Mouse (Mus musculus) cortical plate, adult 2 months (tissue): ENCODE data around the gene Adora2a. TPM values are rescaled to one million over a fixed set of nuclear protein-coding genes. Genes with fewer than 3 reads are reported as not detected.
"Not testable (repeated sequence)": the region's sequence is repeated elsewhere in the genome, so short reads cannot be mapped to it uniquely, and the experiment has no call there.

Source experiments
- H3K27ac ChIP-seq: fragments of 200-500 bp; 2 replicates; pipeline ENCODE4 v1.5.1; 2012; ENCODE audit warnings: low read length, control low read depth, inconsistent platforms; ENCODE audit not compliant: insufficient read depth
- H3K4me1 ChIP-seq: fragments of 200-500 bp; 2 replicates; pipeline ENCODE4 v1.6.1; 2011; ENCODE audit warnings: low read length; ENCODE audit not compliant: control insufficient read depth, insufficient read depth
- H3K4me3 ChIP-seq: fragments of 200-500 bp; 2 replicates; pipeline ENCODE4 v1.5.1; 2011; ENCODE audit warnings: mild to moderate bottlenecking, low read length, control low read depth; ENCODE audit not compliant: insufficient read depth
- CTCF ChIP-seq: fragments of 200-500 bp; IDR thresholded peaks from 2 replicates; pipeline ENCODE4 v1.5.1; 2011; ENCODE audit warnings: mild to moderate bottlenecking, control low read depth, low read length; ENCODE audit not compliant: insufficient read depth; ENCODE audit errors: extremely low read depth
- POLR2A ChIP-seq: fragments of 200-500 bp; IDR thresholded peaks from 2 replicates; pipeline ENCODE4 v1.6.1; 2011; ENCODE audit warnings: mild to moderate bottlenecking, low read length, control low read depth; ENCODE audit not compliant: insufficient read depth; ENCODE audit errors: extremely low read depth
- polyA plus RNA-seq: library from polyadenylated mRNA; depleted of rRNA; stranded (reverse); fragments of >200 nt; gene quantifications from 2 replicates; pipeline ENCODE4 v1.2.3, GENCODE M21; 2012; rRNA removed

Adora2a gene
- polyA plus RNA-seq, 1 experiment: 37.2 TPM

- TF ChIP-seq POLR2A (no peak), CTCF (no peak)
- no peak overlapping the region for H3K4me3 ChIP-seq
- no peak overlapping the region for H3K27ac ChIP-seq
- no peaks in the 10 kb centered on the region for H3K4me1 ChIP-seq
Observed at GRCm38 (mm10) chr10:75364796-75365195, 48.1 kb downstream of the Adora2a start.

GRCm38 (mm10) chr10:75365231-75365633 lies 48.6 kb downstream of the Adora2a start:
- no peak for TF ChIP-seq POLR2A
- TF ChIP-seq CTCF: no peak
- no peak overlapping the region for H3K27ac ChIP-seq
- no peaks in the 10 kb centered on the region for H3K4me1 ChIP-seq
- H3K4me3 ChIP-seq: peak overlapping the region; percentile 17; the same call in 1 of the 2 replicates

- not testable (repeated sequence) for H3K4me1 ChIP-seq, H3K4me3 ChIP-seq, H3K27ac ChIP-seq
Observed at GRCm38 (mm10) chr10:75373655-75374351, 57.1 kb downstream of the Adora2a start.

- H3K4me1 ChIP-seq: peaks cover 1% of the 10 kb centered on the region; the same call in 1 of the 2 replicates
- no peak overlapping the region for H3K4me3 ChIP-seq
Observed at GRCm38 (mm10) chr10:75378688-75379087, 62.0 kb downstream of the Adora2a start.

More at GRCm38 (mm10) chr10:75378688-75379087, 62.0 kb downstream of the Adora2a start:
- no peak overlapping the region for H3K27ac ChIP-seq
- TF ChIP-seq POLR2A: no peak
- no peak for TF ChIP-seq CTCF

Other genes with a start within 250 kb of the Adora2a start
- gene Specc1l, start 104.8 kb upstream of the Adora2a start, polyA plus RNA-seq: 23.1 and 23.6 TPM in 2 replicates
- 0.31 TPM in 1 of 2 replicates, not detected in the other for gene Upb1, start 84.2 kb downstream of the Adora2a start, polyA plus RNA-seq
- 43.7 and 44.6 TPM in 2 replicates for gene Snrpd3, start 200.7 kb downstream of the Adora2a start, polyA plus RNA-seq
- 14.3 and 16.0 TPM in 2 replicates for gene Gucd1, start 201.1 kb downstream of the Adora2a start, polyA plus RNA-seq
- gene Lrrc75b, start 243.5 kb downstream of the Adora2a start, polyA plus RNA-seq: 8.9 and 9.9 TPM in 2 replicates
- gene Ggt1, start 244.7 kb downstream of the Adora2a start, polyA plus RNA-seq: 3.8 and 4.7 TPM in 2 replicates